Mouse (Mus musculus): ENCODE results near the gene Tlx2. TPM values are rescaled to one million over a fixed set of nuclear protein-coding genes. Genes with fewer than 3 reads are reported as not detected.

Tlx2 gene
- polyA plus RNA-seq (2015; fragmentation: Nextera tagmentation; extraction: Ambion mirVana): 0.27 and 0.45 TPM in 2 replicates

- no peak within 1 kb of the TSS for H3K9ac ChIP-seq (ENCODE audit: low read length)
- no peaks in the 10 kb centered on the region for H3K36me3 ChIP-seq (ENCODE audit: control insufficient read depth, insufficient read depth)
Measured at GRCm38 (mm10) chr6:83070247-83070310, at the start of gene Tlx2. Gene Tlx2, minus strand, starts transcription at chr6:83070293.

GRCm38 (mm10) chr6:83119734-83120051 is 49.6 kb upstream of the Tlx2 start:
- H3K36me3 ChIP-seq (ENCODE audit: control insufficient read depth, insufficient read depth): peaks cover 12% of the 10 kb centered on the region
- H3K9ac ChIP-seq (ENCODE audit: low read length): peak overlapping the region; percentile 26; the same call in 1 of the 2 replicates
- ATAC-seq (replicated peaks; ENCODE audit: extremely low read depth, insufficient read depth, low FRiP score): no peak
- 70% methylated on average over 7 of the region's 7 CpGs for WGBS
- no peaks in the 10 kb centered on the region for H3K9me3 ChIP-seq (replicated peaks; ENCODE audit: control insufficient read depth, low read length)
- no peak overlapping the region for H3K4me2 ChIP-seq (ENCODE audit: low read depth, low read length)
- H3K4me3 ChIP-seq (ENCODE audit: low read length): no peak overlapping the region
- H3K27ac ChIP-seq (ENCODE audit: low read length): no peak overlapping the region
- peaks cover 43% of the 10 kb centered on the region for H3K4me1 ChIP-seq (ENCODE audit: control insufficient read depth, insufficient read depth, low read length)
- H3K27me3 ChIP-seq (ENCODE audit: control insufficient read depth, insufficient read depth, low read length): no peaks in the 10 kb centered on the region

More at GRCm38 (mm10) chr6:83070247-83070310, at the start of gene Tlx2:
- H3K27me3 ChIP-seq (ENCODE audit: control insufficient read depth, insufficient read depth, low read length): peaks cover 95% of the 10 kb centered on the region
- H3K9me3 ChIP-seq (replicated peaks; ENCODE audit: control insufficient read depth, low read length): no peaks in the 10 kb centered on the region
- H3K4me2 ChIP-seq (ENCODE audit: low read depth, low read length): peak within 1 kb of the TSS; percentile 56; the same call in 1 of the 2 replicates
- peak within 1 kb of the TSS; percentile 34 for H3K4me3 ChIP-seq (ENCODE audit: low read length)
- no peak for ATAC-seq (replicated peaks; ENCODE audit: extremely low read depth, insufficient read depth, low FRiP score)
- H3K4me1 ChIP-seq (ENCODE audit: control insufficient read depth, insufficient read depth, low read length): peaks cover 12% of the 10 kb centered on the region; the same call in 1 of the 2 replicates
- WGBS: 2% methylated on average over 10 of the region's 10 CpGs
- H3K27ac ChIP-seq (ENCODE audit: low read length): no peak within 1 kb of the TSS

- no peak overlapping the region for H3K4me3 ChIP-seq (ENCODE audit: low read length)
- H3K27ac ChIP-seq (ENCODE audit: low read length): no peak overlapping the region
- H3K4me1 ChIP-seq (ENCODE audit: control insufficient read depth, insufficient read depth, low read length): peaks cover 43% of the 10 kb centered on the region
- H3K9me3 ChIP-seq (replicated peaks; ENCODE audit: control insufficient read depth, low read length): no peaks in the 10 kb centered on the region
- no peak overlapping the region for H3K9ac ChIP-seq (ENCODE audit: low read length)
- no peak overlapping the region for H3K4me2 ChIP-seq (ENCODE audit: low read depth, low read length)
- WGBS: 74% methylated on average over 14 of the region's 14 CpGs
- peaks cover 12% of the 10 kb centered on the region for H3K36me3 ChIP-seq (ENCODE audit: control insufficient read depth, insufficient read depth)
- ATAC-seq (replicated peaks; ENCODE audit: extremely low read depth, insufficient read depth, low FRiP score): no peak
- no peaks in the 10 kb centered on the region for H3K27me3 ChIP-seq (ENCODE audit: control insufficient read depth, insufficient read depth, low read length)
Measured at GRCm38 (mm10) chr6:83118825-83119733, 49.0 kb upstream of the Tlx2 start.

GRCm38 (mm10) chr6:83118369-83118768 is 48.3 kb upstream of the Tlx2 start:
- Histone ChIP-seq H3K4me3 (ENCODE audit: low read length) (no peak overlapping the region), H3K9ac (ENCODE audit: low read length) (no peak overlapping the region), H3K36me3 (ENCODE audit: control insufficient read depth, insufficient read depth) (peaks cover 12% of the 10 kb centered on the region), H3K4me1 (ENCODE audit: control insufficient read depth, insufficient read depth, low read length) (peaks cover 40% of the 10 kb centered on the region), H3K9me3 (replicated peaks; ENCODE audit: control insufficient read depth, low read length) (no peaks in the 10 kb centered on the region), H3K4me2 (ENCODE audit: low read depth, low read length) (no peak overlapping the region), H3K27ac (ENCODE audit: low read length) (no peak overlapping the region), H3K27me3 (ENCODE audit: control insufficient read depth, insufficient read depth, low read length) (no peaks in the 10 kb centered on the region)
- WGBS: 86% methylated on average over 11 of the region's 11 CpGs
- ATAC-seq (replicated peaks; ENCODE audit: extremely low read depth, insufficient read depth, low FRiP score): no peak

- ATAC-seq (replicated peaks; ENCODE audit: extremely low read depth, insufficient read depth, low FRiP score): no peak
- no peak overlapping the region for H3K27ac ChIP-seq (ENCODE audit: low read length)
- peaks cover 12% of the 10 kb centered on the region for H3K36me3 ChIP-seq (ENCODE audit: control insufficient read depth, insufficient read depth)
- peaks cover 36% of the 10 kb centered on the region for H3K4me1 ChIP-seq (ENCODE audit: control insufficient read depth, insufficient read depth, low read length)
- 91% methylated on average over 13 of the region's 13 CpGs for WGBS
- H3K9me3 ChIP-seq (replicated peaks; ENCODE audit: control insufficient read depth, low read length): no peaks in the 10 kb centered on the region
- no peak overlapping the region for H3K9ac ChIP-seq (ENCODE audit: low read length)
- H3K27me3 ChIP-seq (ENCODE audit: control insufficient read depth, insufficient read depth, low read length): no peaks in the 10 kb centered on the region
- no peak overlapping the region for H3K4me2 ChIP-seq (ENCODE audit: low read depth, low read length)
- H3K4me3 ChIP-seq (ENCODE audit: low read length): no peak overlapping the region
Measured at GRCm38 (mm10) chr6:83117616-83118015, 47.5 kb upstream of the Tlx2 start.

- H3K9ac ChIP-seq (ENCODE audit: low read length): no peak overlapping the region; the same call in 1 of the 2 replicates
- no peak for ATAC-seq (replicated peaks; ENCODE audit: extremely low read depth, insufficient read depth, low FRiP score)
- WGBS: 76% methylated on average over 4 of the region's 4 CpGs
- H3K27ac ChIP-seq (ENCODE audit: low read length): no peak overlapping the region
- H3K27me3 ChIP-seq (ENCODE audit: control insufficient read depth, insufficient read depth, low read length): no peaks in the 10 kb centered on the region
- H3K4me3 ChIP-seq (ENCODE audit: low read length): no peak overlapping the region
- peaks cover 33% of the 10 kb centered on the region for H3K4me1 ChIP-seq (ENCODE audit: control insufficient read depth, insufficient read depth, low read length)
- no peak overlapping the region for H3K4me2 ChIP-seq (ENCODE audit: low read depth, low read length)
- peaks cover 12% of the 10 kb centered on the region for H3K36me3 ChIP-seq (ENCODE audit: control insufficient read depth, insufficient read depth)
- H3K9me3 ChIP-seq (replicated peaks; ENCODE audit: control insufficient read depth, low read length): no peaks in the 10 kb centered on the region
Measured at GRCm38 (mm10) chr6:83117165-83117438, 47.0 kb upstream of the Tlx2 start.

GRCm38 (mm10) chr6:83116373-83117164 is 46.5 kb upstream of the Tlx2 start:
- 70% methylated on average over 11 of the region's 11 CpGs for WGBS
- Histone ChIP-seq H3K27ac (ENCODE audit: low read length) (no peak overlapping the region), H3K36me3 (ENCODE audit: control insufficient read depth, insufficient read depth) (peaks cover 12% of the 10 kb centered on the region), H3K27me3 (ENCODE audit: control insufficient read depth, insufficient read depth, low read length) (no peaks in the 10 kb centered on the region), H3K4me2 (ENCODE audit: low read depth, low read length) (peak overlapping the region; percentile 99), H3K9me3 (replicated peaks; ENCODE audit: control insufficient read depth, low read length) (no peaks in the 10 kb centered on the region), H3K9ac (ENCODE audit: low read length) (peak overlapping the region; percentile 90), H3K4me1 (ENCODE audit: control insufficient read depth, insufficient read depth, low read length) (peaks cover 36% of the 10 kb centered on the region), H3K4me3 (ENCODE audit: low read length) (peak overlapping the region; percentile 87)
- no peak for ATAC-seq (replicated peaks; ENCODE audit: extremely low read depth, insufficient read depth, low FRiP score)

GRCm38 (mm10) chr6:83115682-83116372 is 45.7 kb upstream of the Tlx2 start:
- Histone ChIP-seq H3K9ac (ENCODE audit: low read length) (peak overlapping the region; percentile 90), H3K4me2 (ENCODE audit: low read depth, low read length) (peak overlapping the region; percentile 99), H3K27ac (ENCODE audit: low read length) (peak overlapping the region; percentile 83), H3K4me3 (ENCODE audit: low read length) (peak overlapping the region; percentile 87), H3K27me3 (ENCODE audit: control insufficient read depth, insufficient read depth, low read length) (no peaks in the 10 kb centered on the region), H3K9me3 (replicated peaks; ENCODE audit: control insufficient read depth, low read length) (no peaks in the 10 kb centered on the region), H3K36me3 (ENCODE audit: control insufficient read depth, insufficient read depth) (peaks cover 12% of the 10 kb centered on the region), H3K4me1 (ENCODE audit: control insufficient read depth, insufficient read depth, low read length) (peaks cover 35% of the 10 kb centered on the region)
- peak; percentile 20 for ATAC-seq (replicated peaks; ENCODE audit: extremely low read depth, insufficient read depth, low FRiP score)
- WGBS: under 1% methylated on average over 32 of the region's 48 CpGs

Measured in heart, embryonic 16.5 days (tissue).